Mouse (Mus musculus) CD4-positive naive resting alpha-beta T cell, adult 76 days (primary cell): ENCODE results near the gene Gm21719. TPM values are rescaled to one million over a fixed set of nuclear protein-coding genes. Genes with fewer than 3 reads are reported as not detected.

ENCODE experiments used
- total RNA-seq: library from RNA; stranded (reverse); gene quantifications from one replicate; pipeline ENCODE4 v1.2.4, GENCODE M21; 2023

The Gm21719 gene
- not detected for total RNA-seq

GRCm38 (mm10) chrY:6682772-6683171, at the start of gene Gm21719:
Gene Gm21719 (minus strand): TSS chrY:6682872.

Other genes starting within 250 kb of the Gm21719 start
- not detected for gene Gm28919, start 99.3 kb downstream of the Gm21719 start, total RNA-seq
- gene Gm20830, start 235.4 kb upstream of the Gm21719 start, total RNA-seq, result not detected